Mouse (Mus musculus) cerebellum, adult 11 months (tissue): Measurements from ENCODE around the gene Rapgef3.

ENCODE experiments used
- DNase-seq: peaks from one replicate; pipeline ENCODE4 v3.0.0; 2022

Rapgef3 gene

DNA sequence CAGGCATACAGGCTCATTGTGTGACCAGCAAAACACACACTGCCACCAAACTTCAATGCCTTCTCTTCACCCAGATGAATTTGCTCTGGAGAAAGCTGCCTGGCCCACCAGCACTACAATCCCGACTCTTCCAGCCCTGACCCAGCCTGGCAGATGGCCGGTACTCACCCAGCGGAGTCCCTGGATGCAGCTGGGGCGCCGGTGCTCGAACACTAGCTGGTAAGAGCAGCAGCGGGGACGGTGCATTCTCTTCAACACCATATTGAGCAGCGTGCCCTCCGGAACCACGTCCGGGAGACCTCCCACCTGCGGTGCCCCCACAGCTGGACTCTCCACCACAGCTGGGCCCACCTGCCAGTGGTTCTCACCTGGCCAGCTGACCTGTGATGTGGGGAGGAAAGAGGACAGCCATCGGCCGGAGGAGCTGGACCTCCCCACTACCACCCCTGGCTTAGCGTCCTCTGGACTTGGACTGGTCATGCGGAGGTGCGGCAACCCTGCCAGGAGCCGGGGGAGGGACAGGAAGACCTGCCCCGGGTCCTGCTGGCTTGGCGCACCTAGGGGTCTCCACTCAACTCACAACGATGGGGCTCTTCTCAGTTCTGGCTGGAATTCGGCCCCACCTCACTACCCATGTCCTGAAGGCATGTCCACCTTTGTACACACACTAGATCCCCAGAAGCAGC is 1.0 kb downstream of the Rapgef3 start:
- no peak for DNase-seq

DNA sequence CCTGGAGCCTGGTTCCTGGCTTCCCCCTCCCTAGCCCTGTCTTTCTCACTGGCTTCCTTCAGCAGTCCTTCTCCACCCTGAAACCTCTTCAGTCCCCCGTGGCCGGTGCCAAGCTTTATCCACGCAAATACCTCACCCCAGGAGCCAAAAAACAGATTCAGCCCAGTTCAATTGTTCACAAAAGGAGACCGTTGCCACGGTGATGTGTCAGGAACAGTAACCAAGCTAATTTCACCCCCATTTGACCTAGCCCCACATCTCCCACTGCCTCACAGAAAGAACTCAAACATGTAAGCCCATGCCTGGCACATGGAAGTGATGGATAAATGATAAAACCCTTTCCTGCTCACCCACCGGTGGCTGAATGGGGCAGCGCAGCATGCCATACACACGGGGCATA is 1.6 kb downstream of the Rapgef3 start:
- DNase-seq = no peak

DNA sequence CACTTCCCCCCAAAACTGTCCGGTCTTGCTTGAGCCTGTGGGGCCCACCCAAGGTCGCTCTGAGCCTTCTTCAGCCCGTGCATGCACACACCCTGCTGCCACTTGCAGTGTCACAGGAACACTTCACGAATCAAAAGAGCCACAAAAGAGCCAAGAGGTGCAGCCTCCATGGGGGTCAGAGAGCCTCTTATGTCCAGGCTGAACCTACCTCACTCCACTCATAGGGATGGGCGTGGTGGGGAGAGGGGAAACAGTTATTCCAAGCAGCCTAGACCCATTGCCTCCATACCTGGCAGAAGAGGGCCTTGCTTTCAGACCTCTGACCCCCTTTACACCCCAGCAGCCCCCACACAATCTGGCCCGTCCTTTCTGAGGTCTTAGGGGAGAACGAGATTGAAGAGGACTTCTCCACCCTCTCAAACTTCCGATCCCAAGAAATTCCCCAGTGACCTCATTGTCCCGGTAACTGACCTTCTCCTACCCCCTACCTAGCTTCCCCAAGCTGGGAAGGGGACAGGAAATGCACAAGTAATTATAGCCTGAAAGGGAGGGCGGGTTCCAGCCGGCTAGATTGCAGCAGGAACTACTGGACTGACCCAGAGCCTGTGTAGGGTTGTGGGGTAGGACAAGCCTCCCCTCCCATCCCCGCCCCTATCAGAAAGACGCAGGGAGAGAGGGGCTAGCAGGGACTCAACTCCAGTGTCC is 2.5 kb downstream of the Rapgef3 start:
- DNase-seq = no peak

DNA sequence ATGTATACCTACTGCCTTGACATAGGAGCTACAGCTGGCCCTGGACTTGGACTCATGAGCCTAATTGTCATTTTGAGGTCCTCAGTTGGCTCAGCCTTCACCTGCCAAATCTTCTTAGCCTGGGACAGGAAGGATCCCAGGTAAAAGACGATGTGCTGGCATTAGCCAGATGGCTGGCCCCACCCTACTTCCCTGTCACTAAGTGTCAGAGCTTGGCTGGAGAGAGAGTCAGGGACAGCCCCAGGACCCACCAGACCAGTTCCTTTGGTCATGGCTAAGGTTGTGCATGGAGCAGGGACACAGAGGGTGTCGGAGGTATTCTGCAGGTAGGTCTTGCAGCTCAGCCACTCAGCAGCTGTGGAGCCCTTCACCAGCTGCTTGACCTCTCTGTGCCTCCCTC is 3.2 kb downstream of the Rapgef3 start:
- no peak for DNase-seq

DNA sequence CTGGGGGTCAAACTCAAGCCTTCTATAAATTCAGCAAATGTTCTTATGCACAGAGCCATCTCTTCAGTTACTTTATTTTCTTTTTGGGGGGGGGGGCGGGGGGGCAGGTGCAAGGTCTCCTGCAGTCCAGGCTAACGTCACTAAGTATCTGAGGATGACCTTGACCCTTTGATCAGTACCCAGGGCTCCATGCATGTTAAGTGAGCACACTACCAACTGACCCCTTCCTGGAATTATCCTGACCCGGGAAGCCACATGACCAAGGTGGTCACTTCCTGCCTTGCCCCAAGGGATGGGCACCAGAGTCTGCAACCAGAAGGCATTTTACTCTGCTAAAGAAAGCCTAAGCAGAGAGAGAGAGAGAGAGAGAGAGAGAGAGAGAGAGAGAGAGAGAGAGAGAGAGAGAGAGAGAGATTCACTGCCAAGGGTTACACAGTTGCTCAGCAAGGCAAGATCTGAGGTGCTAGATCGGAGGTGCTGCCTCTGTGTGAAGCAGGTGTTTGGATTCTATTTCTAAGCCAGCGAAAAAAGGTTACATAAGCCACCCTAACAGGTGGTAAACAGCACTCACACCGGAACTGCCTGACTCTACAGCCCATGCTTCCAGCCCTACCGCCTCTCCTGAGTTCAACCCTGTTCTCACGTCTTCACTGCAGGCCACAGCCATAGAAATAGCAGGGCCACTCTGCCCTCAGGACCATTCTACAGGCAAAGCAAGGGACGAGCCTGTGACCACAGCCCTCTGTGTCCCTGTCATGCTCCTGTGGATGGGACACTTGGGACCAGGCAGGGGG is 4.3 kb downstream of the Rapgef3 start:
- DNase-seq = no peak

DNA sequence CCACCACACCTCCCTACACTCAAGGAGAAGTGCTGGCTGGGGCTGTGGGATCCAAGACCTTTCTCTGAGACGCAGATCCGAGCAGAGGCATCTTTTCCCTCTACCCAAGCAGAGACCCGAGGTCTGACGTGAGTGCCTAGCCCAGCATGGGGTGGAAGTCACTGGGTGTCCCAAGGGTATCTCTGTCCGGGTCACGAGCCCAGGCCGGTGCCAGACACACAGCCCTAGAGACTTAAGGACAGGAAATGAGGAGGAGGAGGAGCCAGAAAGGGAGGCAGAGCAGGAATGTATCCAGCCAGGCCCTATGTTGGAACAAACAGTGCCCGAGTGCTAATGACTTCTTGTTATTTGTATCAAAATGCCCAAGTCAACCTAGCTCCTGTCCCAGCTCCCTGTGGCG is 5.0 kb downstream of the Rapgef3 start:
- DNase-seq = no peak

DNA sequence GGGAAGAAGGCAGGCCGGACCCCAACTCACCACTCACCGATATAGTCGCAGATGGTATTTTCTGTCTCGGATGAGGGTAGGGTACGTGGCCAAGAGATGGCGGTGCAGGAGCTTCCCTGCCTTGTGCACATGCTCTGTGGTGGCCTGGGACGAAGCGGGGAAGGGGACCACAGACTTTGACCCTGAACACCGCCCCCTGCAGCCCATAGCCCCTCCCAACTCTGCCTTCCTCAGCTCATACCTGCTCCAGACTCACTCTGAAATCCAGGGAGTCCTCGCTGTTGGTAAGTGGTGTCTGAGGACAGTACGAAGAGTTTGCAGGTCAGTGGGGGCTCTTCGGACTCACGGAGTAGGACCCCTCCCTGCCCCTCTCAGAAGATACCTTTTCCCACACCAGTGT is 6.3 kb downstream of the Rapgef3 start:
- DNase-seq = no peak

DNA sequence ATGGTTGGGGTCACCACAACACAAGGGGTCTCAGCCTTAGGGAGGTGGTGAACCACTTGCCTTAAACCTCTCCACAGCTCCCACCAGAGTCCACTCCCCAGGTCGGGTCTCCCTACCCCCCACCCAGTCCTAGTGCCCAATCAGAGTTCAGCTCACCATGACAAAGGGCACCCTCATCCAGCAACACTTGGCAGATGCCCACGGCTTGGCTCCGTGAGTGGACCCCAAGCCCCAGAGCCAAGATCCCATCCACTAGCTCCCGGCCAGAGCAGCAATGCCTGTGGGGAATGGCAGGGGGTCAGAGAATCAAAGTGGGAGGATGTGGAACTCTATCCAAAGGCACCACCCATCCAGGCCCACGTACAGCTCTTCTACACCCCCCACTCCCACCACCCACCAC is 6.8 kb downstream of the Rapgef3 start:
- DNase-seq = no peak

DNA sequence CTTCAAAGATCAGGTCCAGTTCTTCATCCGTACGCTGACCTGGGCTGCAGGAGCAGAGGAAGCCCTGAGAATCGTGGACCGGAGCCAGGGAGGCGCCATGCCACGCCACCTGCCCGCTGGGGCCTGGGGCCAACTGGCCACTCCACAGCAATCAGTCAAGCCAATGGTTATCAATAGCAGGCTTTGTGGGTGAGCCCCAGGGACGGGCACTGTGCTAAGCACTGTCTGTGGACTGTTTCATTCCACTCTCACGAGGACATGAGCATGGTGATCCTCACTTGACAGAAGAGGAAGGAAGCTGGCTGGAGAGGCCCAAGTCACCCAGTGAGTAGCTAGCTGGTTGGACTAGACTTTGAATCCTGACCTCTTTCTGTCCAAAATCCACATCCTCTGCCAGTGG is 7.8 kb downstream of the Rapgef3 start:
- peak; percentile 61 for DNase-seq

DNA sequence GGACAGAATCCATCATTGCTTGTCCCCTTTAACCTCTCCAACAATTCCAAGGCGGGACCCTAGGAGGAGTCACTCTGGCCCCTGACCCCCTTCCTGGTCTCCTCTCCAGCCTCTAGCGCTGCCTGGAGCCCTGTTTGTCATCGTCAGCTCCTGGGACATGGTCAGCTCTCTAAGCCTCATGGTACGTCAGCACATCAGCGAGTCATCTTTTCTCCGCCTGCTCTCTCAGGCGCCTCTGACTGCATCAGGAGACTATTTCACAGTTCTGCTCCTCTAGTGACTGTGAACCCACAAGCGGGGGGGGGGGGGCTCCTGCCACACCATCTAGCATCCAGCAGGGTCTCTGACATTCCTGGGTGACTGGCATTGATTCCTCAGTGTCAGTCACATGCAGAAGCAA is 12.4 kb downstream of the Rapgef3 start:
- no peak for DNase-seq

DNA sequence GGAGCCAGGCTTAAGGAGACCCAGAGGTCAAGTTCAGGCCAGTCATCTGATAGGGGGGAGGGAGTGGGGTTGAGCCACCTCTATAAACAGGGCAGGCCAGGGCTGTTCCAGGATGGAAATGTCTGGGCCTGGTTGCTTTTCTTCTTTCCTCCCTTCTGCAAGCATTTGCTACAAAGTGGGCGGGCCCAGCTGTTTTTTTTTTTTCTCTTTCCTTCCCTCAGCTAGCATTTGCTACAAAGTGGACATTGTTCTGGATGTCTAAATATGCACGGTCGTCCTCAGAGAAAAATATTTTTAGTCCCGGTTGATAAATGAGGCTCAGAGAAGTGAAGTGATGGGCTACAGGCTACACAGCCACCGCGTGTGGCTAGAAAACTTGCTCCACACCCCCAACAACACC is 13.3 kb downstream of the Rapgef3 start:
- DNase-seq = no peak

DNA sequence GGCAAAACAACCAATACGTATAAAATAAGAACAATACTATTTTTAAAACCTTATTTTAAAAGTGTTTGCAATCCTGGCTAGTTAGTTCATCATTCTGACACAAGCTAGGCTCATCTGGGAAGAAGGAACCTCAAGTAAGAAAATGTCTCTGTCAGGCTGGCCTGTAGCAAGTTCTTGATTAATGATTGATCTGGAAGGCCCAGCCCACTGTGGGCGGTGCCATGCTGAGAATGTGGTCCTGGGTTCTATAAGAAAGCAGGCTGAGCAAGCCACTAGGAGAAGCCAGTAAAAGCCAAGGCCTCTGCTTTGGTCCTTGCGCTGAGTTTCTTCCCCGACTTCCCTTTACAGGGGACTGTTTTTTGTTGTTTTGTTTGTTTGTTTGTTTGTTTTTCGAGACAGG is 15.3 kb downstream of the Rapgef3 start:
- no peak for DNase-seq

DNA sequence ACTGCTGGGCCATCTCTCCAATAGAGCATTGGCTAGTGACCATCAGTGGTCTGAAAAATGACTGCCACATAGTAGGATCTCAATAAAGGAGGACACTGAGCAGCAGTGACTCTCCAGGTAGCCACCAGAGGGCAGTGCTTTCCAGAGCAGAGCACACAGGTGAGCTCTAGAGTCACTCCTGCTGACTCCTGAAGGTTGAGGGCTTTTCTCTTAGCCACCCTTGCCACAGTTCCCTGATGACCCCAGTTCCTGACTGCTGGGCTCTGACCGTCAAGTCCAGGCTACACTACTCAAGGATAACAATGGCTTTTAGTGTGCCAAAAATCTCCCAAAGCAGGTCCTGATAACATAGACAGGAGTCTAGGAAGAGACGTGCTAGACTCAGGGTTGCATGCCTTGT is 16.1 kb downstream of the Rapgef3 start:
- DNase-seq = no peak

DNA sequence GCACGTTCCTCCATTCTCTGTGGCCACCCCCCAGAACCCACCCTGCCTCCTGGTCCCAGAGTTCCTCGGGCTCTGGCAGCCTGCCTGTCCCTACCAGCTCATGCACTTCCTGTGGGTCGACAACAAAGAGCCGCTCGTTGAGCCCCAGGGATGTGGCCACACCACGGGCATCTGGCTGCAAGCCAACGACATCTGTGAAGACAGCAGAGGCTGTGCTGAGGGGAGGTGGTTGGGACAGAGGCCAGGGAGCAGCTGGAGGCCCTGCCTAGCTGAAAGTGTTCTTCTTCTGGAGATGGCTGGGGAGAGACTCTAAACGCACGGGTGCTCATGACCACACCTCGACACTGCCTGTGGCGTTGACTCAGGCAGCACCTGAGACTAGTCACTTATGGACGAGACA is 17.1 kb downstream of the Rapgef3 start:
- DNase-seq = peak; percentile 36

DNA sequence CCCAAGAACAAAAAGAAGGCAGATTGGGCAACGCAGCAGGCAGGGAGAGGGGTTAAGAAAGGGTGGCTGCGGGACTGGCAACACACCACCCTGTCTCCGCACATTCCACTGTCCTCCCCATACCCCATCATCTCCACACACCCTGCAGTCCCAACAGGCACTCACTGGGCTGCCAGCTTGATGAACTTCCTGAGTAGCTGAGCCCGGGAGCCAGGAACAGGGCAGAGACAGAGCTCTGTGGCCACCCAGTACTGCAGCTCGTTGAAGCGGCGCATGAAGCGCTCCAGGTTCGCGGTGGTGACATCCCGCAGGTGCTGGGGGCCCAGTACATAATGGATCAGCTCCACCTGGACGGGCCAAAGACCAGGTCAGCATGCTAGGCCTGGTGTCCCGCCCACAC is 17.9 kb downstream of the Rapgef3 start:
- no peak for DNase-seq

DNA sequence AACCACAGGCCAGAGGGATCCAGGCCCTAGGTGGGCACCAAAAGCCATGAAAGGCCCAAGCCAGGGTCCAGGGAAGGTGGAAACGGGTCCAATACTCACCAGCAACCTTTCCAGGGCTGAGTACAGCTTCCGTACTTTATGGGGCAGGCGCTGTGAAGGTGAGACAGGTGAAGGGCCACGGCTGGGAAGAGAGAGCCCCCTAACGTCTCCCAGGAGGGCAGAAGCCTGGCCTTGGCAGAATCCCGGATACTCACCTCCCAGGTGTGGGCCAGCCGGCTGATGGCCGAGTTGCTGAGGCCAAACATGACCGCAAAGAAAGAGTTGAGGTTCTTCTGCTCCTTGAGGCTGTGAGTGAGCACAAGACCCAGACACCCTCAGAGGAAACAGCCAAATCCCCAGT is 18.4 kb downstream of the Rapgef3 start:
- no peak for DNase-seq

DNA sequence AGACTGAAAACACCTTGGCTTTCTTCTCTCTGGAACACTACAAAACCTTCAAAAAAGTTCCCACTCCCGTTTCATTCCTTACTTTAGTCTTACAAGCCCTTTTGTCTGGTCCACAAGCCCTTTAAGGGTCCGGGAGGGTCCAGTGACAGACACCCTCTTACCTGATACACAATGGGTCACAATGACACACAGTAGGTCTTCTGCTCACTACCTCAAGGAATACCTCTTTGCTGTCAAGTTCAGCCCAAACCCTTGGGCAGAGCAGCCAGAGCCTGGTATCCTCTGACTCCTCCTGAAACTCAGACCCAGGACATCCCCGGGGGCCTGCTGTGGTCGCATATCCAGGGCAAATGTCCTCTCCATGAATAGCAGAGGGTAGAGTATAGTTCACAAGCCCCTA is 18.8 kb downstream of the Rapgef3 start:
- no peak for DNase-seq

DNA sequence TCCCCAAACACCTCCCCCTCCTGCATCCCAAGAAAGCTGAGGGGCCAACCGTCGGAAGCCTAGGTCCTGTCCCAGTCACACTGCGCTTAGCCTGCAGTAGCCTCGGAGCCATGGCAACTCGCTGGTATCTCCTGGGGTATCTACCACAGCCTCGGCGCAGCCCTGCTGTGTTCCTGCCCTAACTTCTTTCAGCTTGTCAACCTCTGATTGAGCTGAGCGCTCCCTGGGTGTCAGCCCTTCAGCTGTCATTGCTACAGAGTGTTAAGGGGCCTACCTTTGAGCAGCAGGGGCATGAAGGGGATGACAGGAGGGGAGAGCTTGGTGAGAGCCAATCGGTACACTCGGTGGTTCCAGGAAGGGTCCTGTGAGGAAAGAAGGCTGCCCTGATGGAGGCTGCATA is 19.5 kb downstream of the Rapgef3 start:
- no peak for DNase-seq

DNA sequence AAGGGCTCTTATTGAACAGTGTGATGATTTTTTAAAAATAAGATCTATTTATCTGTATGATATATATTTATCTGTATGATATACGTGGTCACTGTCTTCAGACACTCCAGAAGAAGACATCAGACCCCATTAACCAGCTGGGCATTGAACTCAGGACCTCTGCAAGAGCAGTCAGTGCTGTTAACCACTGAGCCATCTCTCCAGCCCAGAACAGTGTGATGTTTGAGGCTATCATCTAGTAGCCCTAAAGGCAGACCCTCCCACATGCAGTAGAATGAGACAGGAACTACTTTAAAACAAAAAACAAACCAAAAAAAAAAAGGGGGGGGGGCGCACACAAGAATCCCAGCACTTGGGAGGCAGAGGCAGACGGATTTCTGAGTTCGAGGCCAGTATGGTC is 20.3 kb downstream of the Rapgef3 start:
- no peak for DNase-seq

DNA sequence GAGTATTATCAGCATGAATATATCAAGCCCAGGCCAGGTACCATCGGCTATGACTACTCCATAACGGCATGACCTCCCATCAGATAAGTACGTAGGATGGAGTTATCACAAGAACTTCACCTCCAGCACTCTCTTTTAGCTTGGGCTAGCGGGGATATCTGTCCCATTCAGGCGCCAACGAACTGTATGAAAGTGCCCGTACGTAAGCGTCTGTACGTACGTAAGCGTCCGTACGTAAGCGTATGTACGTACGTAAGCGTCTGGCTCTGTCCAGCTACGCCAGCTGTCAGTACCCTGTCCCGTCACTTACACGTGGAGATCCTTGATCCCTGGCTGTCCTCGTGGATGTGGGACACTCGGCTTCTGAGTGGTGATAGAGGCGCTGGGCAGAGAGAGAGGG is 21.0 kb downstream of the Rapgef3 start:
- DNase-seq = no peak

DNA sequence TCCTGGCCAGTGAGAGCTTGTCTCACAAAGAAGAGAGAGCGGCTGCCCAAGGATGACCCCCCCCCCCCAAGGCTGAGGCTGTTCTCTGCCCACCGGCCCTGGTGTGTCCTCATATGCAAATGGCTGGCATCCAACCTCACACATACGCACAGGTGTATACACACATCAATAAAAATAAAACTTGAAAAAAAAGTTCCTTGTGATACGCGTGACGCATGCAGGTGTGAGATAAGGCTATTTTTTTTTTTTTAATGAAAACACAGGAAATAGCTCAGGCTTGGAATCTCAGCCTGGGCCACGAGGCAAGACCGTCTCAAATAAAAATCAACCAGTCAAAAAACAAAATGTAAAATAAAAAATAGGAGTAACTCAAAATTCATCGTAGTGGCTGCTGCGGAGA is 21.5 kb downstream of the Rapgef3 start:
- DNase-seq = no peak

DNA sequence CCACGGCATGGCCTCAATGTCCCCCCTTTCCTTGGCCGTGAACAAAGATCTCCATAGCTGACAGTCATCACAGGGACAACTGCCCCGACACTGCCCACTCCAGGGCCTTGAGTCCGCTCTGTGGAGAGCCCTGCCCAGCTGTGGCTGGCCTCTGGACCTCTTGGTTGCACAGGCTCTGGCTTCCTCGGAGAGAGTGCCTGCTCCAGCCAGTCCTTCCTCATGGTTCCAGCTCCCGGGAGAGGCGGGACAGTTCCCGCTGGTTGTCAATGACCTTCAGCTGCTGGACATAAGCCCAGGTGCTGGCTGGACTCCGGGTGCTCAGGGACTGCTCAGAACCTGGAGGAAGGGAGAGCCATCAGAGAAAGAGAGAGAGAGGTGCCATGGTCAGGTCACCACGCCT is 22.4 kb downstream of the Rapgef3 start:
- DNase-seq = no peak

DNA sequence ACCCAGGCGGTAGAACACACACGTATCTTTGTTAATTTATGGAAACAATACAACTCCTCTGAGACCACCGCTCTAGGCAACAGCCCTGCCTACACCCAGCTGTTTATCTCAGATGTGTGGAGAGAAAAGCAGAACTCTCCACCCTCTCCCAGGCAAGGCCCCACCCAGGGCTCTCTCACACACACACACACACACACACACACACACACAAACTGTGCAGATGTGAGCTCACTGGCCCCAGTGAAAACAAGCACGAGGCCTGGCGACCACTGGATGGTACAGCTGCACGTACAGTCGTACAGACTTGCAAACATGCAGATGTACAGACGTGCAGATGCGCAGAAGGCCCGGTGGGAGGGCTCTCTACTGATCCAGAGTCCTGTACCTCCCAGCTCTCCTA is 22.8 kb downstream of the Rapgef3 start:
- DNase-seq = no peak

DNA sequence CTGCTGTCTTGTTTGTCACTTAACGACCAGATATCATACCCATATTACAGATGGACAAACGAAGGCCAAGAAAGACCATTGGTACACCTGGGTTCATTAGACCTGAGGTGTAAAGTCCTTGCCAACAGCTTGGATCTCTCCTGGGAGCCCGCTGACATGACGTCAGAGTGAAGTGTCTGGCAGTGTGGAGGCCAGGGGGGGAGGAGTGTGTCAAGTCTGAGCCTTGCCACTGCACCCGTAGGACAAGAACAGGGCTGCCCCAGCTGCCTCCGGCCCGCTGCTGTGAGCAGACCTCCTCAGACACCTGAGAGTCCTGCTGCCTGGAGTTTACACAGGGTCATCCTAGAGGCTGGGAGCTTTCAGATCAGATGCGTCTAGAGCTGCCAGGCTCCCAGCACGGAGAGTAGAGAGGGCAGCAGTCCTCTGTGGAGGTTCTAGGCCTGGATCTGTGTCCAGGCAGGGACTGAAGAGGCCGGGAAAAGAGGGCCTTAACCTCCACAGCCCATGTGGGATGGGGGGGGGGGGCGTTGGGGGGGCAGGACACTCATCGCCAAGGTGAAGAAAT is 23.7 kb downstream of the Rapgef3 start:
- no peak for DNase-seq
